Comparison of ENCODE assay signal across 9 mouse cellular contexts in the genomic region with DNA sequence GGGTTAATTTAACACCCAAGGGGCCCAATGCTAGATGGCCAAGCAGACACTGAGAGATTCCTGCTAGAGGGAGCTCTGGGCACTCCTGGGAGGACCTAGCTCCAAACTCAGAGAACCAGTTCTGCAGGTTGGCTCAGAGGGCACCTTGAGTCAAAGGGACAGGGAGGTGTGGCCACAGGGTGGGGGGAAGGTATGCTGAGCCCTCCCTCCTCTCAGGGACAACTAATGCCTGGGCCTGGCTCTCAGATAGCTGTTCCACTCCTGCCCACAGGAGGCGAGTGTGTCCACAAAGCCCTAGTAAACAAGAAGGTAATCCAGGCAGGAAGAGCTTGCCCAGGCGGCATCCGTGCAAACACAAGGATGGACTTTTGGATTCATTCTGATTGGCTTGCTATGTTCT. TPM values are rescaled to one million over a fixed set of nuclear protein-coding genes. Genes with fewer than 3 reads are reported as not detected.
DNase-seq lines count a peak whose midpoint lies in the region; ATAC-seq lines count a peak whose summit lies in the region.
"Had no signal": no experiment of that assay in that cellular context is flagged by ENCODE, and none has a peak within 500 bp of the region (broad histone marks: within the 10 kb centered on the region; RNA-seq: fewer than 3 reads in every experiment).

No protein-coding gene starts in this region.

- DNase-seq in heart, postnatal 4 days, result peak; percentile 20
- DNase-seq in heart, postnatal 25 days (ENCODE audit: low spot score), result no peak
- peak; percentile 65 for DNase-seq in fat pad, adult 2 months (ENCODE audit: extremely low read depth, low read depth, low spot score)
- DNase-seq in large intestine, adult 2 months (ENCODE audit: low read depth, low spot score), result peak; percentile 87
- peak; percentile 55 for DNase-seq in testis, postnatal 10 days (ENCODE audit: low spot score)
- DNase-seq in left cerebral cortex, postnatal 25 days (ENCODE audit: low spot score in 2 of 2), result no peak
- DNase-seq in cerebellum, adult 11 months, result no peak

- no peak for ATAC-seq in erythroid progenitor cell, adult 5-6 weeks (replicated peaks; ENCODE audit: low FRiP score, poor library complexity, severe bottlenecking)

- intact Hi-C loops in heart, postnatal 25 days (cut with DNase I), result no loop called here
- intact Hi-C loops in left cerebral cortex, postnatal 25 days (cut with DNase I), result no loop called here

- 35% methylated on average over 3 of the region's 3 CpGs for WGBS in large intestine, adult 2 months

RNA-seq across cellular contexts. Expression of a gene that starts 35.6 kb away (rescaled TPM):
- 1 to 10 TPM; 1.8 to 2.0 TPM for total RNA-seq in heart, postnatal 4 days (2021)
- 1 to 10 TPM; 6.7 to 9.5 TPM for total RNA-seq in heart, postnatal 25 days (2021)
- polyA plus RNA-seq in large intestine, adult 2 months (2012; rRNA removed), result 16.3 and 22.5 TPM in 2 replicates
- not detected in 2 replicates for total RNA-seq in erythroid progenitor cell, adult 5-6 weeks (2015; ENCODE audit: low replicate concordance)
- 0.13 TPM in 1 of 2 replicates, not detected in the other for total RNA-seq in erythroid progenitor cell, adult 5-6 weeks (2017; ENCODE audit: low replicate concordance)
- 10 to 100 TPM; 26.6 to 28.6 TPM for total RNA-seq in left cerebral cortex, postnatal 25 days (2021)
- polyA plus RNA-seq: liver, embryonic 15.5 days had no signal

Comparison
In these comparisons a context has a peak if more than half of its experiments do, and no peak if none do; other contexts are left out.
1. DNase-seq: peak in heart, postnatal 4 days (single experiment), fat pad, adult 2 months (single experiment), large intestine, adult 2 months (single experiment) and testis, postnatal 10 days (single experiment); none in heart, postnatal 25 days (single experiment), left cerebral cortex, postnatal 25 days (0 of 2) and cerebellum, adult 11 months (single experiment).